Mouse (Mus musculus): ENCODE measurements around the gene Mybpc3. TPM values are rescaled to one million over a fixed set of nuclear protein-coding genes. Genes with fewer than 3 reads are reported as not detected.

Mybpc3 gene
- polyA plus RNA-seq, 1 experiment from 2014 or later: 0.05 TPM

- Histone ChIP-seq H3K9ac (no peak overlapping the region), H3K4me1 (no peaks in the 10 kb centered on the region), H3K27ac (no peak overlapping the region), H3K36me3 (replicated peaks) (peaks cover 4% of the 10 kb centered on the region; the same call in 1 of the 2 replicates), H3K9me3 (no peaks in the 10 kb centered on the region), H3K27me3 (replicated peaks) (no peaks in the 10 kb centered on the region), H3K4me2 (no peak overlapping the region), H3K4me3 (no peak overlapping the region)
- whole genome bisulfite sequencing: 88% methylated on average over 3 of the region's 3 CpGs
- no peak for ATAC-seq (replicated peaks)
Measured at GRCm38 (mm10) chr2:91132035-91132434, 14.1 kb downstream of the Mybpc3 start.

- peaks cover 30% of the 10 kb centered on the region; the same call in 1 of the 2 replicates for H3K36me3 ChIP-seq (replicated peaks)
- no peaks in the 10 kb centered on the region for H3K4me1 ChIP-seq
- H3K27ac ChIP-seq: no peak overlapping the region
- no peaks in the 10 kb centered on the region for H3K9me3 ChIP-seq
- no peak overlapping the region for H3K9ac ChIP-seq
- no peaks in the 10 kb centered on the region for H3K27me3 ChIP-seq (replicated peaks)
- WGBS: 85% methylated on average over 11 of the region's 11 CpGs
- no peak overlapping the region for H3K4me3 ChIP-seq
- no peak overlapping the region for H3K4me2 ChIP-seq
- ATAC-seq (replicated peaks): 0 out of 2 replicates have a peak, but pooled peaks have one; percentile 13
Measured at GRCm38 (mm10) chr2:91136513-91137412, 18.8 kb downstream of the Mybpc3 start.

GRCm38 (mm10) chr2:91137481-91137880 lies 19.5 kb downstream of the Mybpc3 start:
- no peak for ATAC-seq (replicated peaks)
- Histone ChIP-seq H3K4me2 (no peak overlapping the region), H3K4me3 (no peak overlapping the region), H3K9ac (no peak overlapping the region), H3K27me3 (replicated peaks) (no peaks in the 10 kb centered on the region), H3K9me3 (no peaks in the 10 kb centered on the region), H3K4me1 (no peaks in the 10 kb centered on the region), H3K27ac (no peak overlapping the region), H3K36me3 (replicated peaks) (peaks cover 35% of the 10 kb centered on the region; the same call in 1 of the 2 replicates)
- 86% methylated on average over 6 of the region's 6 CpGs for WGBS

GRCm38 (mm10) chr2:91139311-91139710 lies 21.4 kb downstream of the Mybpc3 start:
- Histone ChIP-seq H3K9ac (no peak overlapping the region), H3K4me1 (no peaks in the 10 kb centered on the region), H3K27ac (no peak overlapping the region), H3K27me3 (replicated peaks) (no peaks in the 10 kb centered on the region), H3K36me3 (replicated peaks) (peaks cover 46% of the 10 kb centered on the region), H3K9me3 (no peaks in the 10 kb centered on the region), H3K4me3 (no peak overlapping the region), H3K4me2 (no peak overlapping the region)
- no peak for ATAC-seq (replicated peaks)
- WGBS: 75% methylated on average over 5 of the region's 5 CpGs

- Histone ChIP-seq H3K27ac (no peak overlapping the region), H3K27me3 (replicated peaks) (no peaks in the 10 kb centered on the region), H3K4me2 (no peak overlapping the region), H3K4me1 (no peaks in the 10 kb centered on the region), H3K4me3 (no peak overlapping the region), H3K9me3 (no peaks in the 10 kb centered on the region), H3K36me3 (replicated peaks) (peaks cover 50% of the 10 kb centered on the region), H3K9ac (no peak overlapping the region)
- 70% methylated on average over 8 of the region's 8 CpGs for WGBS
- no peak for ATAC-seq (replicated peaks)
Measured at GRCm38 (mm10) chr2:91139764-91140163, 21.8 kb downstream of the Mybpc3 start.

- WGBS: 94% methylated on average over 6 of the region's 6 CpGs
- ATAC-seq (replicated peaks): no peak
- no peak overlapping the region for H3K9ac ChIP-seq
- no peaks in the 10 kb centered on the region for H3K9me3 ChIP-seq
- H3K4me3 ChIP-seq: no peak overlapping the region
- H3K27ac ChIP-seq: no peak overlapping the region
- peaks cover 62% of the 10 kb centered on the region for H3K36me3 ChIP-seq (replicated peaks)
- no peak overlapping the region for H3K4me2 ChIP-seq
- H3K27me3 ChIP-seq (replicated peaks): no peaks in the 10 kb centered on the region
- H3K4me1 ChIP-seq: no peaks in the 10 kb centered on the region
Measured at GRCm38 (mm10) chr2:91142920-91143319, 25.0 kb downstream of the Mybpc3 start.

- no peak overlapping the region for H3K9ac ChIP-seq
- no peaks in the 10 kb centered on the region for H3K27me3 ChIP-seq (replicated peaks)
- no peak overlapping the region for H3K4me2 ChIP-seq
- no peaks in the 10 kb centered on the region for H3K4me1 ChIP-seq
- H3K4me3 ChIP-seq: no peak overlapping the region
- H3K36me3 ChIP-seq (replicated peaks): peaks cover 64% of the 10 kb centered on the region
- ATAC-seq (replicated peaks): no peak
- no peak overlapping the region for H3K27ac ChIP-seq
- no peaks in the 10 kb centered on the region for H3K9me3 ChIP-seq
- 98% methylated on average over 11 of the region's 11 CpGs for WGBS
Measured at GRCm38 (mm10) chr2:91143401-91143800, 25.5 kb downstream of the Mybpc3 start.

- H3K27me3 ChIP-seq (replicated peaks): no peaks in the 10 kb centered on the region
- no peaks in the 10 kb centered on the region for H3K4me1 ChIP-seq
- no peaks in the 10 kb centered on the region for H3K9me3 ChIP-seq
- no peak overlapping the region for H3K4me3 ChIP-seq
- H3K9ac ChIP-seq: no peak overlapping the region
- ATAC-seq (replicated peaks): no peak
- peaks cover 65% of the 10 kb centered on the region for H3K36me3 ChIP-seq (replicated peaks)
- no peak overlapping the region for H3K4me2 ChIP-seq
- no peak overlapping the region for H3K27ac ChIP-seq
Measured at GRCm38 (mm10) chr2:91148101-91148500, 30.2 kb downstream of the Mybpc3 start.

GRCm38 (mm10) chr2:91151331-91151730 lies 33.4 kb downstream of the Mybpc3 start:
- H3K27me3 ChIP-seq (replicated peaks): no peaks in the 10 kb centered on the region
- H3K9me3 ChIP-seq: no peaks in the 10 kb centered on the region
- ATAC-seq (replicated peaks): no peak
- H3K4me3 ChIP-seq: no peak overlapping the region
- WGBS: 75% methylated on average over 1 of the region's 1 CpGs
- no peak overlapping the region for H3K4me2 ChIP-seq
- no peak overlapping the region for H3K9ac ChIP-seq
- H3K36me3 ChIP-seq (replicated peaks): peaks cover 63% of the 10 kb centered on the region
- no peaks in the 10 kb centered on the region for H3K4me1 ChIP-seq
- no peak overlapping the region for H3K27ac ChIP-seq

- H3K36me3 ChIP-seq (replicated peaks): peaks cover 71% of the 10 kb centered on the region
- no peaks in the 10 kb centered on the region for H3K4me1 ChIP-seq
- no peak for ATAC-seq (replicated peaks)
Measured at GRCm38 (mm10) chr2:91152885-91153377, 35.0 kb downstream of the Mybpc3 start.

GRCm38 (mm10) chr2:91154091-91154490 lies 36.1 kb downstream of the Mybpc3 start:
- no peak overlapping the region for H3K9ac ChIP-seq
- H3K27ac ChIP-seq: no peak overlapping the region
- H3K4me1 ChIP-seq: no peaks in the 10 kb centered on the region
- no peaks in the 10 kb centered on the region for H3K27me3 ChIP-seq (replicated peaks)
- peaks cover 69% of the 10 kb centered on the region for H3K36me3 ChIP-seq (replicated peaks)
- WGBS: 97% methylated on average over 3 of the region's 3 CpGs
- ATAC-seq (replicated peaks): no peak
- H3K4me3 ChIP-seq: no peak overlapping the region
- no peaks in the 10 kb centered on the region for H3K9me3 ChIP-seq
- no peak overlapping the region for H3K4me2 ChIP-seq

More at GRCm38 (mm10) chr2:91152885-91153377, 35.0 kb downstream of the Mybpc3 start:
- H3K27me3 ChIP-seq (replicated peaks): no peaks in the 10 kb centered on the region
- H3K4me3 ChIP-seq: no peak overlapping the region
- H3K27ac ChIP-seq: no peak overlapping the region
- WGBS: 86% methylated on average over 3 of the region's 3 CpGs
- H3K9ac ChIP-seq: no peak overlapping the region
- H3K9me3 ChIP-seq: no peaks in the 10 kb centered on the region
- H3K4me2 ChIP-seq: no peak overlapping the region

- no peak for ATAC-seq (replicated peaks)
- H3K4me2 ChIP-seq: no peak overlapping the region
- WGBS: 27% methylated on average over 6 of the region's 6 CpGs
- no peaks in the 10 kb centered on the region for H3K27me3 ChIP-seq (replicated peaks)
- H3K4me1 ChIP-seq: no peaks in the 10 kb centered on the region
- no peak overlapping the region for H3K27ac ChIP-seq
- no peak overlapping the region for H3K9ac ChIP-seq
- no peaks in the 10 kb centered on the region for H3K9me3 ChIP-seq
- peaks cover 82% of the 10 kb centered on the region for H3K36me3 ChIP-seq (replicated peaks)
- no peak overlapping the region for H3K4me3 ChIP-seq
Measured at GRCm38 (mm10) chr2:91157002-91157752, 39.2 kb downstream of the Mybpc3 start.

Measured in midbrain, embryonic 15.5 days (tissue).